Mouse (Mus musculus): ENCODE measurements around the gene Sigmar1.

Sigmar1 gene

GRCm38 (mm10) chr4:41714276-41714675 lies 41.7 kb downstream of the Sigmar1 start:
- in situ Hi-C loops (cut with MboI, MseI): loop anchor here (10.0 to 25.0 kb wide), 4 partner anchors 859 to 1723 kb away; partner anchors contain the start of genes Aptx (in 2 of the 2), Dnaja1 (in 2 of the 2), B4galt1 (in 1 of the 2) and Fam166b (in 1 of the 2)

- in situ Hi-C loops (cut with MboI, MseI): loop anchor here (10.0 to 25.0 kb wide), 4 partner anchors 859 to 1724 kb away; partner anchors contain the start of genes Aptx (in 2 of the 2), Dnaja1 (in 2 of the 2), B4galt1 (in 1 of the 2) and Fam166b (in 1 of the 2)
Observed at GRCm38 (mm10) chr4:41713197-41714067, 42.5 kb downstream of the Sigmar1 start, which contains the start of gene Rpp25l. Gene Rpp25l (minus strand): TSS chr4:41713534.

- in situ Hi-C loops (cut with MboI, MseI): loop anchor here (10.0 to 25.0 kb wide), 4 partner anchors 858 to 1725 kb away; partner anchors contain the start of genes Aptx (in 2 of the 2), Dnaja1 (in 2 of the 2), B4galt1 (in 1 of the 2) and Fam166b (in 1 of the 2)
Observed at GRCm38 (mm10) chr4:41712421-41713196, 43.3 kb downstream of the Sigmar1 start.

GRCm38 (mm10) chr4:41711705-41712375 lies 44.1 kb downstream of the Sigmar1 start:
- in situ Hi-C loops (cut with MboI, MseI): loop anchor here (10.0 to 25.0 kb wide), 4 partner anchors 857 to 1725 kb away; partner anchors contain the start of genes Aptx (in 2 of the 2), Dnaja1 (in 2 of the 2), B4galt1 (in 1 of the 2) and Fam166b (in 1 of the 2)

DNA sequence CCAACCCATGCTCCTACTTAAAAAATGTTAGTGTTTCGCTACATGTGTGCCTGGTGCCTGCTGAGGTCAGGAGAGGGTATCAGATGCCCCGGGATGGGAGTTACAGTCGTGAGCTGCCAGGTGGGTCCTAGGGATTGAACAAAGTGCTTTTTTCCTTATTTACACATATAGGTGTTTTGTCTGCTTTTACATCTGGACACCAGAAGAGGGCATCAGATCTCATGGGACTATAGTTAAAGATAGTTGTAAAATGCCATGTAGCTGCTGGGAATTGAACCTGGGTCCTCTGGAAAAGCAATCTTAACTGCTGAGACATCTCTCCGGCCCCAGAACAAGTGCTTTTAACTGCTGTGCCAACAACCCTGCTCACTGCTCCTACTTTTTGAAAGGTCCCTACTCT lies 45.7 kb downstream of the Sigmar1 start:
- in situ Hi-C loops (cut with MboI, MseI): loop anchor here (10.0 to 25.0 kb wide), 4 partner anchors 855 to 1727 kb away; partner anchors contain the start of genes Aptx (in 2 of the 2), Dnaja1 (in 2 of the 2), B4galt1 (in 1 of the 2) and Fam166b (in 1 of the 2)

DNA sequence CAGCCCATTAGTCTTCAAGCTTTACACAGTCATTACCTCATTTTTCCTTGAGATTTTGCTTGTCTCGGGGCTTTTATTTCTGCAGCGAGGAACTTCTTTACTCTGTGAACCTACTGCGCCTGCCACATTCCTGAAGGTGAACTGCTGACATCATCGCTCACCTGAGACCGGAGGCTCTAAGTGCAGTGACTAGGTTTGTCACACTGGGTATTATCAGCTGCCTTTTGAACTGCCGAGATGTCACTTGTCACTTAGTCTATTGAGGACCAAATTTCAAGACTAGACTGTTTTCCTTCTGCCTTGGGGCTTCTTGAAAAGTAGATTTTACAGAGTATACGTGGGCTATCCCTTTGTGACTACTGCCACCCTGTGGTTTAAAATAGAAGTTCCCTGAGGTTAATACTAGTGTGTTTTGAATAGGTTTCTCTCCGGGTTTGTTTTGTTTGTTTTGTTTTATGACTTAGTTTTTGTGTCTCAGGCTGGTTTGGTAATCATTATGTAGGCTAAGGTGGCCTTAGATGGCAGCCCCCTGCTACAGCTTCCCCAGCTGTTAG lies 47.7 kb downstream of the Sigmar1 start:
- in situ Hi-C loops (cut with MboI, MseI): loop anchor here (5.0 to 25.0 kb wide), 4 partner anchors 141 to 1729 kb away; partner anchors contain the start of genes Aptx (in 2 of the 2), Dnaja1 (in 2 of the 2), Dnaic1 (in 1 of the 2) and Fam166b (in 1 of the 2)

- in situ Hi-C loops (cut with MboI, MseI): loop anchor here (5.0 to 25.0 kb wide), 4 partner anchors 140 to 1730 kb away; partner anchors contain the start of genes Aptx (in 2 of the 2), Dnaja1 (in 2 of the 2), Dnaic1 (in 1 of the 2) and Fam166b (in 1 of the 2)
Observed at GRCm38 (mm10) chr4:41707011-41707535, 48.9 kb downstream of the Sigmar1 start.

- in situ Hi-C loops (cut with MboI, MseI): loop anchor here (5.0 to 25.0 kb wide), 4 partner anchors 139 to 1731 kb away; partner anchors contain the start of genes Aptx (in 2 of the 2), Dnaja1 (in 2 of the 2), Dnaic1 (in 1 of the 2) and Fam166b (in 1 of the 2)
Observed at GRCm38 (mm10) chr4:41705922-41706754, 49.8 kb downstream of the Sigmar1 start.

DNA sequence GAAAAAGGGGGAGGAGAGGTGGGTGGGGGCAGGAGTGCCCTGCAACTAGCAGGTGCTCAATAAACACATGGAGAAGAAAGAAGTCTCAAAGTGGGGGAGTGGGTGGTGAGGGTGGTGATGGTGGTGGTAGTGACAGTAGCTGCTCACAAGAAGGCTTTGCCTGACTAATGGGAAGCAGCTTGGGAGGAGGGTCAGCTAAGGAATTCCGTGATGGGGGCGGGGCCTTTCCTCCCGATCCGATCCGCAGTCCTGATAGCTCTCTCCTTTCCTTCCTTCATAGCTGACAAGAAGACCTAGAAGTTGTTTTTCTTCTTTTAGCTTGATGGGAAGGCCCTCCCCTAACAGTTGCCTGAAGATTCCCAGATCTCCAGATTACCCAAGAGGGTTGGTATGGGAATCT lies 51.3 kb downstream of the Sigmar1 start:
- in situ Hi-C loops (cut with MboI, MseI): loop anchor here (5.0 to 25.0 kb wide), 5 partner anchors 47 to 1733 kb away; partner anchors contain the start of genes Aptx (in 2 of the 2), Dnaja1 (in 2 of the 2), Dnaic1 (in 1 of the 2) and Fam166b (in 1 of the 2)

- in situ Hi-C loops (cut with MboI, MseI): loop anchor here (5.0 to 25.0 kb wide), 4 partner anchors 45 to 1735 kb away; partner anchors contain the start of genes Aptx (in 2 of the 2), Dnaja1 (in 2 of the 2), Fam166b (in 1 of the 2) and Smim27 (in 1 of the 2)
Observed at GRCm38 (mm10) chr4:41702226-41702625, 53.7 kb downstream of the Sigmar1 start.

- in situ Hi-C loops (cut with MboI, MseI): loop anchor here (5.0 to 25.0 kb wide), 4 partner anchors 43 to 1737 kb away; partner anchors contain the start of genes Aptx (in 2 of the 2), Dnaja1 (in 2 of the 2), Fam166b (in 1 of the 2) and Smim27 (in 1 of the 2)
Observed at GRCm38 (mm10) chr4:41700224-41700623, 55.7 kb downstream of the Sigmar1 start.

DNA sequence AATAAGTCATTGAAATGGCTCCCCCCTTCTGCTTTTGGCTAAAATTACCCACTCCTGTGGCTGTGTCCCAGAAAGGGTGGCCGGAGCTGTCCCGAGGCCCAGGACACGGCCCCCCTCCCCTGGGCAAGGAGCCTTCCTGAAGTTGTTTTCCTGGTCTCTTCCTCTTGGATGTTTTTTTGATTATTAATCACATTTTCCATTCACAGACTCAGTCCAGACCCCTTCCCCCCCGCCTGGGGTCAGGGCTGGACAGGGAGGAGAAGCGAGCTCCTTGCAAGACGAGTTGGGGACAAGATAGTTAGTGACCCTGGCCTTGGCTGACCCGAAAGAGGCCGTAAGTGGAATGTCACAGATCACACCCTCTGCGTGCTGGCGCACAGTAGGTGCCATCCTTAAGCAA lies 56.2 kb downstream of the Sigmar1 start, which contains the start of gene Il11ra1:
Il11ra1 (plus strand) TSS at position 207 of the 400 bp plus-strand sequence.
- in situ Hi-C loops (cut with MboI, MseI): loop anchor here (5.0 to 25.0 kb wide), 6 partner anchors 42 to 1738 kb away; partner anchors contain the start of genes Aptx (in 2 of the 2), Dnaja1 (in 2 of the 2), Fam166b (in 1 of the 2) and Smim27 (in 1 of the 2)

DNA sequence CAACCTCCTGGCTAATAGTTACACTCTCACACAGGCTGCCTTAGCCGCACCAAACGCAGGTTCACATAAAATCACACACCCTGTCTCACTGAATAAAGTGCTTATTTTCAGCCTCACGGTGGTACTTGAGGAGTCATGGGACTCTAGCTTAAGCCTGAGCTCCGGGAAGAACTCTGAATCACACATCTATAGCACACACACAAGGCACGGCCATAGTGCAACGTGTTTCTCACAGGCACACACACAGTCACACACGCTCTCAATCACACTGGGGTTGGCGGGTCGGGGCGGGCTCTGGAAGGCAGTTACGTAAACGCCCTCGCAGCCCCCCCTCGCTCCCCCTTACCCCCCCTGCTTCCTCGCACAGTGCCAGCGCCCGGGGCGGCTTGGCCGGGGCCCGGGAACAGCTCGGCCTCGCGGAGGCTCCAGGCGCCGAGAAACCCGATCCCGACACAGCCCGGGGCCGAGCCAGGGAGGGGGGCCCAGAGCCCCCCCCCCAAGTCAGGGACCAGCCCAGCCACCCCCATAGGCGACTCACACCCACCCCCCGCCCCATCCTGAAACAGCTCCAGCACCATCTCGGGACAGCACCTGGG lies 57.4 kb downstream of the Sigmar1 start:
- in situ Hi-C loops (cut with MboI, MseI): loop anchor here in 1 of 2 experiments (5.0 kb wide), 2 partner anchors 474 to 969 kb away; no protein-coding TSS in a partner anchor

DNA sequence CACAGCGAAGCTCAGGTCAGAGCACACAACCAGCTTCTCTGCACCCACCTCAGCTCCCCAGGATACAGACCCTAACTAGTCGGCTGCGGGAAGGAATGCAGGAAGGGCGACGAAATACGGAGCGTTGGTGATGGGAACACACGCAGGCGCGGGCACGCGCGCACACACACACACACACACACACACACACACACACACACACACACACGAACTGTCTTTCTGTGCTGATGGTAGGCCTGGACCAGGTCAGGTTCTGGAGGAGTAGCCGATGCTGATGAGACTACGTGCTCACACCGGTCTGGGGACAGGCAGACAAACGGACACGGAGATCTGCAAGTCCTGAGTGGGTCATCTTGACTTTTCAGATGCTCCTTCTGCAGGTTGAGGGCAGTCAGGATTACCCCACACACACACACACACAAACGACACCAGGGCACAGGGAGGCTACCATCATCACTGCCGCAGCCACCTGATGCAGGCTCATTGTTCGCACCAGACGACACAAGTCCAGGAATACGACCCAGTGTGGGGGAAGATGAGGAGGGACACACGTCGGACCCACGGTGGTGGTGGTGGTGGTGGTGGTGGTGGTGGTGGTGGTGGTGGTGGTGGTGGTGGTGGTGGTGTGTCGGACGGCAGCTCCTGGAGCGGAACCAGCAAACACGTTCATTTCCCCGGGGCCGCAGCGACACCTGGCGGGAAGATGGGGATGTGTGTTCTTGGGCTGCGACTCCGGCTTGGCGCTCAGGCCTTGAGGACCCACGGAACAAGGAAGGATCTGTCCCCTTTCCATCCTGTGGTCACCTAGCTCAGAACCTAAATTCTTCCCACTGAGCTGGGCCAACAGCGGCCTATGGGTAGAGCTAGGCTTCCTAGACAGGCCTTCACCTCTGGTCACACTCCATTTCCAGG lies 58.8 kb downstream of the Sigmar1 start, which contains the start of gene Cntfr:
Cntfr (minus strand) TSS at position 160 of the 912 bp plus-strand sequence.
- in situ Hi-C loops (cut with MboI, MseI): loop anchor here in 1 of 2 experiments (5.0 kb wide), 2 partner anchors 475 to 970 kb away; no protein-coding TSS in a partner anchor

GRCm38 (mm10) chr4:41696452-41696851 lies 59.5 kb downstream of the Sigmar1 start:
- in situ Hi-C loops (cut with MboI, MseI): loop anchor here in 1 of 2 experiments (5.0 kb wide), 2 partner anchors 476 to 971 kb away; no protein-coding TSS in a partner anchor

- in situ Hi-C loops (cut with MboI, MseI): loop anchor here in 1 of 2 experiments (5.0 kb wide), 2 partner anchors 477 to 972 kb away; no protein-coding TSS in a partner anchor
Observed at GRCm38 (mm10) chr4:41695800-41696199, 60.2 kb downstream of the Sigmar1 start.
